Mouse (Mus musculus) left cerebral cortex, adult 9 months (tissue): ENCODE measurements around the gene Mtmr4.

Source experiments
- DNase-seq, 2 experiments: peaks; one replicate each; pipeline ENCODE4 v3.0.0; 2022; ENCODE audit warnings: low spot score in 2 of 2

The Mtmr4 gene

GRCm38 (mm10) chr11:87581933-87582710, 9.8 kb upstream of the Mtmr4 start:
- peak in 1 of 2 experiments; percentile 83 for DNase-seq

GRCm38 (mm10) chr11:87583291-87584034, 8.5 kb upstream of the Mtmr4 start:
- DNase-seq: no peak

- DNase-seq: no peak
These were observed 7.1 kb upstream of the Mtmr4 start for GRCm38 (mm10) chr11:87584711-87585505.

GRCm38 (mm10) chr11:87587211-87587874, 4.6 kb upstream of the Mtmr4 start:
- DNase-seq: no peak

GRCm38 (mm10) chr11:87589605-87590004, 2.4 kb upstream of the Mtmr4 start:
- DNase-seq: no peak

- DNase-seq: peak in 1 of 2 experiments; percentile 48
These were observed 979 bp upstream of the Mtmr4 start for GRCm38 (mm10) chr11:87590841-87591525.

GRCm38 (mm10) chr11:87592354-87592695, 363 bp downstream of the Mtmr4 start:
- no peak for DNase-seq

GRCm38 (mm10) chr11:87592713-87593598, 994 bp downstream of the Mtmr4 start:
- no peak for DNase-seq

- DNase-seq: peak; percentile 76 to 84
These were observed 3.4 kb downstream of the Mtmr4 start for GRCm38 (mm10) chr11:87595327-87595841.

- DNase-seq: peak in 1 of 2 experiments; percentile 50
These were observed 4.0 kb downstream of the Mtmr4 start for GRCm38 (mm10) chr11:87595976-87596375.

- DNase-seq: no peak
These were observed 4.5 kb downstream of the Mtmr4 start for GRCm38 (mm10) chr11:87596492-87596891.

GRCm38 (mm10) chr11:87597061-87597460, 5.1 kb downstream of the Mtmr4 start:
- no peak for DNase-seq

GRCm38 (mm10) chr11:87599395-87600089, 7.6 kb downstream of the Mtmr4 start:
- DNase-seq: no peak

- DNase-seq: no peak
These were observed 8.4 kb downstream of the Mtmr4 start for GRCm38 (mm10) chr11:87600322-87600853.

GRCm38 (mm10) chr11:87602234-87602633, 10.3 kb downstream of the Mtmr4 start:
- no peak for DNase-seq

- DNase-seq: no peak
These were observed 11.6 kb downstream of the Mtmr4 start for GRCm38 (mm10) chr11:87603571-87603970.

GRCm38 (mm10) chr11:87609264-87609663, 17.3 kb downstream of the Mtmr4 start:
- no peak for DNase-seq

- DNase-seq: no peak
These were observed 19.6 kb downstream of the Mtmr4 start for GRCm38 (mm10) chr11:87611547-87611946.

- DNase-seq: no peak
These were observed 22.0 kb downstream of the Mtmr4 start for GRCm38 (mm10) chr11:87613972-87614371.
